Mouse (Mus musculus): Measurements from ENCODE around the gene Esp6. TPM values are rescaled to one million over a fixed set of nuclear protein-coding genes. Genes with fewer than 3 reads are reported as not detected.
"Not testable (repeated sequence)": the region's sequence is repeated elsewhere in the genome, so short reads cannot be mapped to it uniquely, and the experiment has no call there.

Esp6 gene
- polyA plus RNA-seq (2016; fragmentation: Nextera tagmentation; extraction: Ambion mirVana) = not detected in 2 replicates

GRCm38 (mm10) chr17:40561207-40561606, at the start of gene Esp6:
Esp6 (plus strand) TSS chr17:40561507.
- H3K9ac ChIP-seq = no peak within 1 kb of the TSS
- no peaks in the 10 kb centered on the region for H3K4me1 ChIP-seq
- H3K27me3 ChIP-seq (replicated peaks) = no peaks in the 10 kb centered on the region
- no peak within 1 kb of the TSS for H3K4me2 ChIP-seq
- H3K36me3 ChIP-seq = no peaks in the 10 kb centered on the region
- no peak for ATAC-seq
- no peaks in the 10 kb centered on the region for H3K9me3 ChIP-seq (replicated peaks)
- H3K27ac ChIP-seq = no peak within 1 kb of the TSS
- no peak within 1 kb of the TSS for H3K4me3 ChIP-seq
- WGBS (ENCODE audit: insufficient replicate concordance) = 68% methylated on average over 5 of the region's 5 CpGs

GRCm38 (mm10) chr17:40519818-40520217, 41.5 kb upstream of the Esp6 start, which contains the start of gene Esp8:
Esp8 (plus strand) TSS chr17:40520022.
- no peak for ATAC-seq
- no peak within 1 kb of the TSS for H3K4me2 ChIP-seq
- no peaks in the 10 kb centered on the region for H3K36me3 ChIP-seq
- H3K4me1 ChIP-seq = no peaks in the 10 kb centered on the region
- H3K9ac ChIP-seq = no peak within 1 kb of the TSS
- H3K27me3 ChIP-seq (replicated peaks) = no peaks in the 10 kb centered on the region
- H3K9me3 ChIP-seq (replicated peaks) = no peaks in the 10 kb centered on the region
- no peak within 1 kb of the TSS for H3K27ac ChIP-seq
- no peak within 1 kb of the TSS for H3K4me3 ChIP-seq
- 50% methylated on average over 3 of the region's 3 CpGs for WGBS (ENCODE audit: insufficient replicate concordance)

GRCm38 (mm10) chr17:40529813-40530212, 31.5 kb upstream of the Esp6 start:
- WGBS (ENCODE audit: insufficient replicate concordance) = 67% methylated on average over 3 of the region's 3 CpGs
- Histone ChIP-seq H3K4me1 (no peaks in the 10 kb centered on the region), H3K4me3 (no peak overlapping the region), H3K4me2 (no peak overlapping the region), H3K36me3 (no peaks in the 10 kb centered on the region), H3K27me3 (replicated peaks) (no peaks in the 10 kb centered on the region), H3K9ac (no peak overlapping the region), H3K9me3 (replicated peaks) (no peaks in the 10 kb centered on the region), H3K27ac (no peak overlapping the region)
- ATAC-seq = no peak

GRCm38 (mm10) chr17:40531147-40531546, 30.2 kb upstream of the Esp6 start:
- no peak for ATAC-seq
- no peak overlapping the region for H3K27ac ChIP-seq

GRCm38 (mm10) chr17:40547005-40547404, 14.3 kb upstream of the Esp6 start:
- WGBS (ENCODE audit: insufficient replicate concordance) = 53% methylated on average over 5 of the region's 5 CpGs
- ATAC-seq; H3K4me1 ChIP-seq; H3K4me2 ChIP-seq; H3K36me3 ChIP-seq; H3K4me3 ChIP-seq; H3K9ac ChIP-seq; H3K27ac ChIP-seq; H3K9me3 ChIP-seq (replicated peaks); H3K27me3 ChIP-seq (replicated peaks): not testable (repeated sequence)

More at GRCm38 (mm10) chr17:40531147-40531546, 30.2 kb upstream of the Esp6 start:
- H3K4me2 ChIP-seq = no peak overlapping the region
- no peaks in the 10 kb centered on the region for H3K4me1 ChIP-seq
- H3K9ac ChIP-seq = no peak overlapping the region
- H3K36me3 ChIP-seq = no peaks in the 10 kb centered on the region
- no peaks in the 10 kb centered on the region for H3K27me3 ChIP-seq (replicated peaks)
- no peaks in the 10 kb centered on the region for H3K9me3 ChIP-seq (replicated peaks)
- WGBS (ENCODE audit: insufficient replicate concordance) = 60% methylated on average over 1 of the region's 1 CpGs
- H3K4me3 ChIP-seq = no peak overlapping the region

- 69% methylated on average over 1 of the region's 1 CpGs for WGBS (ENCODE audit: insufficient replicate concordance)
- Histone ChIP-seq H3K4me2 (no peak overlapping the region), H3K27ac (no peak overlapping the region)
Measured at GRCm38 (mm10) chr17:40553470-40553869, 7.8 kb upstream of the Esp6 start.

GRCm38 (mm10) chr17:40583906-40584305, 22.6 kb downstream of the Esp6 start:
- H3K4me1 ChIP-seq; H3K4me2 ChIP-seq; H3K27me3 ChIP-seq (replicated peaks); H3K9me3 ChIP-seq (replicated peaks); H3K4me3 ChIP-seq; H3K36me3 ChIP-seq; H3K27ac ChIP-seq; ATAC-seq; H3K9ac ChIP-seq: not testable (repeated sequence)
- 55% methylated on average over 6 of the region's 6 CpGs for WGBS (ENCODE audit: insufficient replicate concordance)

More at GRCm38 (mm10) chr17:40553470-40553869, 7.8 kb upstream of the Esp6 start:
- no peak for ATAC-seq
- H3K27me3 ChIP-seq (replicated peaks) = no peaks in the 10 kb centered on the region
- H3K4me3 ChIP-seq = no peak overlapping the region
- H3K9ac ChIP-seq = no peak overlapping the region
- no peaks in the 10 kb centered on the region for H3K36me3 ChIP-seq
- no peaks in the 10 kb centered on the region for H3K9me3 ChIP-seq (replicated peaks)
- no peaks in the 10 kb centered on the region for H3K4me1 ChIP-seq

GRCm38 (mm10) chr17:40591297-40591696, 30.0 kb downstream of the Esp6 start:
- H3K9ac ChIP-seq = no peak overlapping the region
- no peaks in the 10 kb centered on the region for H3K36me3 ChIP-seq
- H3K4me1 ChIP-seq = no peaks in the 10 kb centered on the region
- ATAC-seq = no peak
- H3K27ac ChIP-seq = no peak overlapping the region
- no peak overlapping the region for H3K4me3 ChIP-seq
- no peaks in the 10 kb centered on the region for H3K27me3 ChIP-seq (replicated peaks)
- no peaks in the 10 kb centered on the region for H3K9me3 ChIP-seq (replicated peaks)
- no peak overlapping the region for H3K4me2 ChIP-seq

- Histone ChIP-seq H3K27me3 (replicated peaks) (no peaks in the 10 kb centered on the region), H3K4me3 (no peak within 1 kb of the TSS)
- ATAC-seq = no peak
Measured at GRCm38 (mm10) chr17:40598294-40598693, 37.0 kb downstream of the Esp6 start, which contains the start of gene Esp4. Esp4 (plus strand) TSS chr17:40598594.

More at GRCm38 (mm10) chr17:40598294-40598693, 37.0 kb downstream of the Esp6 start, which contains the start of gene Esp4:
- Histone ChIP-seq H3K27ac (no peak within 1 kb of the TSS), H3K9ac (no peak within 1 kb of the TSS), H3K4me2 (no peak within 1 kb of the TSS), H3K4me1 (no peaks in the 10 kb centered on the region), H3K36me3 (no peaks in the 10 kb centered on the region), H3K9me3 (replicated peaks) (no peaks in the 10 kb centered on the region)

Other genes with a start within 250 kb of the Esp6 start
- not detected in 2 replicates for gene Crisp1, start 242.3 kb upstream of the Esp6 start, polyA plus RNA-seq (2016; fragmentation: Nextera tagmentation; extraction: Ambion mirVana)
- gene Esp8, start 41.5 kb upstream of the Esp6 start, polyA plus RNA-seq (2016; fragmentation: Nextera tagmentation; extraction: Ambion mirVana) = not detected in 2 replicates
- not detected in 2 replicates for gene Esp4, start 37.1 kb downstream of the Esp6 start, polyA plus RNA-seq (2016; fragmentation: Nextera tagmentation; extraction: Ambion mirVana)
- gene Esp3, start 70.6 kb downstream of the Esp6 start, polyA plus RNA-seq (2016; fragmentation: Nextera tagmentation; extraction: Ambion mirVana) = not detected in 2 replicates
- gene Esp1, start 165.6 kb downstream of the Esp6 start, polyA plus RNA-seq (2016; fragmentation: Nextera tagmentation; extraction: Ambion mirVana) = not detected in 2 replicates
- 0.08 and 0.17 TPM in 2 replicates for gene Crisp2, start 245.5 kb downstream of the Esp6 start, polyA plus RNA-seq (2016; fragmentation: Nextera tagmentation; extraction: Ambion mirVana)
- 216 and 219 TPM in 2 replicates for gene Rhag, start 249.6 kb downstream of the Esp6 start, polyA plus RNA-seq (2016; fragmentation: Nextera tagmentation; extraction: Ambion mirVana)